Mouse (Mus musculus) forebrain, embryonic 10.5 days (tissue): ENCODE measurements around the gene Acta1. TPM values are rescaled to one million over a fixed set of nuclear protein-coding genes. Genes with fewer than 3 reads are reported as not detected.

Experiments
- DNase-seq: peaks from one replicate; pipeline ENCODE4 v3.0.0-alpha.2; 2017; ENCODE audit warnings: low spot score; ENCODE audit errors: extremely low spot score
- H3K27ac ChIP-seq: fragments of 300-500 bp; sonication (generic); 2 replicates; pipeline ENCODE4 v1.5.1; 2016; ENCODE audit warnings: mild to moderate bottlenecking
- H3K27me3 ChIP-seq: fragments of 300-500 bp; sonication (generic); 2 replicates; pipeline ENCODE4 v1.6.1; 2016; ENCODE audit warnings: mild to moderate bottlenecking; ENCODE audit not compliant: poor library complexity, severe bottlenecking
- H3K36me3 ChIP-seq: fragments of 300-500 bp; sonication (generic); replicated peaks from 2 replicates; pipeline ENCODE4 v1.6.1; 2016; ENCODE audit warnings: mild to moderate bottlenecking, moderate library complexity
- H3K4me1 ChIP-seq: fragments of 300-500 bp; sonication (generic); 2 replicates; pipeline ENCODE4 v1.6.1; 2016
- H3K4me3 ChIP-seq: fragments of 300-500 bp; sonication (generic); 2 replicates; pipeline ENCODE4 v1.5.1; 2016; ENCODE audit warnings: mild to moderate bottlenecking, moderate library complexity
- H3K9me3 ChIP-seq: fragments of 300-500 bp; sonication (generic); 2 replicates; pipeline ENCODE4 v1.6.1; 2016; ENCODE audit warnings: mild to moderate bottlenecking, moderate library complexity
- WGBS: fragments of 180-500 bp; shearing (Covaris S2); methylation state at CpG from one replicate; pipeline ENCODE4 v1.1.7; 2016; 5-methylcytosine and 5-hydroxymethylcytosine counted together
- polyA plus RNA-seq: library from polyadenylated mRNA; unstranded; fragments of >200 nt; fragmentation: Nextera tagmentation; extraction: Ambion mirVana; gene quantifications from 2 replicates; pipeline ENCODE4 v1.2.1, GENCODE M21; 2016

Acta1 gene
- polyA plus RNA-seq, 1 experiment from 2014 or later, result 0.22 TPM

DNA sequence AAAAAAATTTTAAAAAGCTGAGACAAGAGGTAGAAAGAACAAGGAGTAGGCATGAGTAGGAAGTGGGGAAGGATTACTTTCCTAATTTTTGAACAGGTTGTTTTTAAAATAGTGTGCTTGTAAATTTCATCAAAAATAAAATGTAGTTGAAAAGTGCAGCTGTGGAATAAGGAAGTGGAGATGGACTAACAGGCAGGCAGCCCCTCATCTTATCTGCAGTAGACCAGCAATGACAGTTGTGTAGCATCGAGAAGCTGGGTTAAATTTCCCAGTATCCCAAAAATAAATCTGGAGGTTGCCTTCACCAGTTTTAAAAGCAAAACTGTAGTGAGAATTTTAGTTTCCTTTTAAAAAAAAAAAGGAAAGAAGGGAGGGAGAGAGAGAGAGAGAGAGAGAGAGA is 40.3 kb downstream of the Acta1 start:
- no peaks in the 10 kb centered on the region; the same call in 1 of the 2 replicates for H3K9me3 ChIP-seq
- H3K36me3 ChIP-seq, result peaks cover 5% of the 10 kb centered on the region; the same call in 1 of the 2 replicates
- DNase-seq, result no peak
- H3K27ac ChIP-seq, result no peak overlapping the region
- H3K27me3 ChIP-seq, result no peaks in the 10 kb centered on the region
- WGBS, result 92% methylated on average over 1 of the region's 1 CpGs
- H3K4me3 ChIP-seq, result no peak overlapping the region
- peaks cover 15% of the 10 kb centered on the region for H3K4me1 ChIP-seq

GRCm38 (mm10) chr8:123851590-123851989 is 43.0 kb downstream of the Acta1 start:
- 0 out of 2 replicates have a peak, but pooled peaks cover 4% of the 10 kb centered on the region for H3K4me1 ChIP-seq
- no peak for DNase-seq
- no peaks in the 10 kb centered on the region; the same call in 1 of the 2 replicates for H3K9me3 ChIP-seq
- H3K27me3 ChIP-seq, result no peaks in the 10 kb centered on the region
- peaks cover 5% of the 10 kb centered on the region; the same call in 1 of the 2 replicates for H3K36me3 ChIP-seq
- H3K27ac ChIP-seq, result no peak overlapping the region
- WGBS, result 83% methylated on average over 5 of the region's 5 CpGs
- H3K4me3 ChIP-seq, result no peak overlapping the region

- Histone ChIP-seq H3K9me3 (no peaks in the 10 kb centered on the region), H3K27me3 (no peaks in the 10 kb centered on the region), H3K36me3 (peaks cover 9% of the 10 kb centered on the region), H3K27ac (no peak overlapping the region), H3K4me1 (0 out of 2 replicates have a peak, but pooled peaks cover 4% of the 10 kb centered on the region), H3K4me3 (no peak overlapping the region)
- DNase-seq, result no peak
- 85% methylated on average over 4 of the region's 4 CpGs for WGBS
Measured at GRCm38 (mm10) chr8:123849352-123849751, 45.2 kb downstream of the Acta1 start.

- Histone ChIP-seq H3K36me3 (peaks cover 18% of the 10 kb centered on the region), H3K27me3 (no peaks in the 10 kb centered on the region), H3K9me3 (no peaks in the 10 kb centered on the region), H3K27ac (no peak overlapping the region), H3K4me3 (no peak overlapping the region), H3K4me1 (0 out of 2 replicates have a peak, but pooled peaks cover 4% of the 10 kb centered on the region)
- no peak for DNase-seq
- 69% methylated on average over 3 of the region's 3 CpGs for WGBS
Measured at GRCm38 (mm10) chr8:123847546-123847945, 47.0 kb downstream of the Acta1 start.

DNA sequence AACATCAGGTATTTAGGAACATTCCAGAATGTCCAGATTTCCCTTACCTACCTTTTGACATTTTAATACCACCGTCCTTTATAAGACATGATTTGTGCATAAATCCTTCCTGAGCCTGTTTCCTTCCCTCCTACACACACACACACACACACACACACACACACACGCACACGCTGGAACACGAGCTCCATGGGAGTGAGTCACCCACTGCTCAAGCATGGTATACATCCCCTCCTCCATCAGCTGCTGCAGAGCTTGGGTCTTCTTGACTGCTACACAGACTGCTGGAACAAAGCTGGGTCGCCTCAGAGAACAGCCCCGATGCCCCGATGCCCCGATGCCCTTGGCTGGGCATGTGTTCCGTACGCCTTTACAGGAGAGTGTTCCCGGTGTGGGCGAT is 48.0 kb downstream of the Acta1 start:
- whole genome bisulfite sequencing, result 94% methylated on average over 12 of the region's 12 CpGs
- Histone ChIP-seq H3K4me3 (no peak overlapping the region), H3K27me3 (no peaks in the 10 kb centered on the region), H3K36me3 (peaks cover 28% of the 10 kb centered on the region), H3K4me1 (0 out of 2 replicates have a peak, but pooled peaks cover 4% of the 10 kb centered on the region), H3K27ac (no peak overlapping the region), H3K9me3 (no peaks in the 10 kb centered on the region)
- DNase-seq, result no peak

- peaks cover 33% of the 10 kb centered on the region for H3K36me3 ChIP-seq
- H3K4me1 ChIP-seq, result 0 out of 2 replicates have a peak, but pooled peaks cover 4% of the 10 kb centered on the region
- H3K4me3 ChIP-seq, result no peak overlapping the region
- 90% methylated on average over 10 of the region's 10 CpGs for WGBS
- no peaks in the 10 kb centered on the region for H3K9me3 ChIP-seq
- no peak overlapping the region for H3K27ac ChIP-seq
- DNase-seq, result no peak
- H3K27me3 ChIP-seq, result no peaks in the 10 kb centered on the region
Measured at GRCm38 (mm10) chr8:123845991-123846390, 48.6 kb downstream of the Acta1 start.

- Histone ChIP-seq H3K9me3 (no peaks in the 10 kb centered on the region), H3K27ac (no peak overlapping the region), H3K4me3 (no peak overlapping the region), H3K27me3 (no peaks in the 10 kb centered on the region), H3K4me1 (0 out of 2 replicates have a peak, but pooled peaks cover 4% of the 10 kb centered on the region), H3K36me3 (peaks cover 40% of the 10 kb centered on the region)
- DNase-seq, result no peak
- WGBS, result 95% methylated on average over 13 of the region's 13 CpGs
Measured at GRCm38 (mm10) chr8:123845114-123845513, 49.4 kb downstream of the Acta1 start.

- no peak overlapping the region for H3K4me3 ChIP-seq
- DNase-seq, result no peak
- H3K4me1 ChIP-seq, result 0 out of 2 replicates have a peak, but pooled peaks cover 4% of the 10 kb centered on the region
- no peaks in the 10 kb centered on the region for H3K27me3 ChIP-seq
- WGBS, result 92% methylated on average over 7 of the region's 7 CpGs
- H3K27ac ChIP-seq, result no peak overlapping the region
- no peaks in the 10 kb centered on the region for H3K9me3 ChIP-seq
- peaks cover 40% of the 10 kb centered on the region for H3K36me3 ChIP-seq
Measured at GRCm38 (mm10) chr8:123844341-123844740, 50.2 kb downstream of the Acta1 start.

DNA sequence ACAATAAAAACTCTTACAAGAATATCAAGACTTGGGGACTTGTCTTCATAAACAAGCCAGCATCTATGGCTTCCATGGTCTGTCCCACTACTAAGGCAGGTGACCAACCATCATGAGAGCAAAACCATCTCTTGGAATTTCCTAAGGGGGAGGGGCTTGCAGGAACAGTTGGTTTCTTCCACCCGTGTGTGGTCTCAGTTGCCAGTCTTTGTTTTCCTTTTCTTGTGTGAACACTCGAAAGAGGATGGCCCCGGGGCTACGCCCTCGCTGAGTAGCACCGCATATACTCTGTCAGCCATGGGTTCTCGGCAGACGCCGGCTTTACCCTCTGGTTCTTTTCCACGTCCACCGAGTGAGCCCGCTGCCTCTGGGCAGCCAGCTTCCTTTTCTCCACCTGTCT is 52.5 kb downstream of the Acta1 start:
- Histone ChIP-seq H3K4me1 (0 out of 2 replicates have a peak, but pooled peaks cover 3% of the 10 kb centered on the region), H3K4me3 (no peak overlapping the region), H3K36me3 (peaks cover 59% of the 10 kb centered on the region), H3K9me3 (0 out of 2 replicates have a peak, but pooled peaks cover 2% of the 10 kb centered on the region), H3K27me3 (no peaks in the 10 kb centered on the region), H3K27ac (no peak overlapping the region)
- WGBS, result 90% methylated on average over 12 of the region's 12 CpGs
- no peak for DNase-seq

Other genes starting within 250 kb of the Acta1 start
- 5.9 and 6.0 TPM in 2 replicates for gene Rhou, start 240.8 kb downstream of the Acta1 start, polyA plus RNA-seq
- 74.9 and 77.6 TPM in 2 replicates for gene Rab4a, start 88.8 kb downstream of the Acta1 start, polyA plus RNA-seq
- 7.3 and 8.2 TPM in 2 replicates for gene Ccsap, start 34.5 kb downstream of the Acta1 start, polyA plus RNA-seq
- gene Nup133, start 54.5 kb upstream of the Acta1 start, polyA plus RNA-seq, result 60.5 and 62.8 TPM in 2 replicates
- gene Abcb10, start 88.4 kb upstream of the Acta1 start, polyA plus RNA-seq, result 20.3 and 21.8 TPM in 2 replicates
- 47.6 and 48.8 TPM in 2 replicates for gene Taf5l, start 126.6 kb upstream of the Acta1 start, polyA plus RNA-seq
- gene Urb2, start 126.8 kb upstream of the Acta1 start, polyA plus RNA-seq, result 8.8 and 9.0 TPM in 2 replicates